Mouse (Mus musculus): Measurements from ENCODE around the gene Stard7. TPM values are rescaled to one million over a fixed set of nuclear protein-coding genes. Genes with fewer than 3 reads are reported as not detected.
"Not testable (repeated sequence)": the region's sequence is repeated elsewhere in the genome, so short reads cannot be mapped to it uniquely, and the experiment has no call there.

Gene Stard7
- polyA plus RNA-seq, 1 experiment from 2014 or later: 94.5 TPM

DNA sequence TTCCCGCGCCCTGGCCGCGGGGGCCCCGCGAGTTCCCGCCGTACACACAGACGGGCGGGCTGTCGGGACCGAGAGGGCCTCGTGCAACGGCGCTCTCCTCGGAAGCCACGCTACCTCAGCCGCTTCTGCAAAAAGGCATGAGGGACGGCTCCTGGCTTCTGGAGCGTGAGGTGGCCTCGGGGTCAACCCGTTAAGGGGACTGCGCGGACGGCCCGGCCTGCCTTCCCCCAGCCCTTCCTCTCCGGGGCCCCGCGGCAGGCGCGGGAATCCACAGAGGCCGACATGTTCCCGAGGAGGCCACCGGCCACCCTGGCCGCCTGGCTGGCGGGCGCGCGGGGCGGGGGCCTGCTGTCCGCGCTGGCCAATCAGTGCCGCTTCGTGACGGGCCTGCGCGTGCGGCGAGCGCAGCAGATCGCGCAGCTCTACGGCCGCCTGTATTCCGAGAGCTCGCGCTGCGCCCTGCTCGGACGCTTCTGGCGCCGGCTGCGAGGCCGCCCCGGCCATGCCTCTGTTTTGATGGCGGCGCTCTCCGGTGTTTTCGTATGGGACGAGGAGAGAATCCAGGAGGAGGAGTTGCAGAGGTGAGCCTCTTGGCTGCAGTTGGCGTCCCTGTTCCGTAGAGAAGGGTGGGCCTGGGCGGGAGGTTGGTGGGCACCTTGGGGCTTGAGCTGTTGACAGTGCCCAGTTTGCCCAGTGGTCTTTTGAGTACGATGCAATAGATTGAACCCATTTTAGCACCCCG is 453 bp downstream of the Stard7 start:
- ATAC-seq (replicated peaks; ENCODE audit: low FRiP score, low TSS enrichment, low read depth): peak; percentile 96
- Histone ChIP-seq H3K9ac (ENCODE audit: low read length) (peak overlapping the region; percentile 91), H3K9me3 (ENCODE audit: control insufficient read depth, low read length) (no peaks in the 10 kb centered on the region), H3K4me1 (replicated peaks; ENCODE audit: control insufficient read depth, insufficient read depth, low read length) (peaks cover 4% of the 10 kb centered on the region), H3K27me3 (replicated peaks; ENCODE audit: control insufficient read depth, insufficient read depth, low read length) (no peaks in the 10 kb centered on the region), H3K4me2 (ENCODE audit: low read length) (peak overlapping the region; percentile 83), H3K4me3 (ENCODE audit: low read depth, low read length) (peak overlapping the region; percentile 71), H3K27ac (ENCODE audit: low read depth) (peak overlapping the region; percentile 93), H3K36me3 (ENCODE audit: control insufficient read depth, insufficient read depth, low read length) (peaks cover 5% of the 10 kb centered on the region)
- peak; percentile 90 for DNase-seq (ENCODE audit: low spot score)
- WGBS: under 1% methylated on average over 72 of the region's 75 CpGs

DNA sequence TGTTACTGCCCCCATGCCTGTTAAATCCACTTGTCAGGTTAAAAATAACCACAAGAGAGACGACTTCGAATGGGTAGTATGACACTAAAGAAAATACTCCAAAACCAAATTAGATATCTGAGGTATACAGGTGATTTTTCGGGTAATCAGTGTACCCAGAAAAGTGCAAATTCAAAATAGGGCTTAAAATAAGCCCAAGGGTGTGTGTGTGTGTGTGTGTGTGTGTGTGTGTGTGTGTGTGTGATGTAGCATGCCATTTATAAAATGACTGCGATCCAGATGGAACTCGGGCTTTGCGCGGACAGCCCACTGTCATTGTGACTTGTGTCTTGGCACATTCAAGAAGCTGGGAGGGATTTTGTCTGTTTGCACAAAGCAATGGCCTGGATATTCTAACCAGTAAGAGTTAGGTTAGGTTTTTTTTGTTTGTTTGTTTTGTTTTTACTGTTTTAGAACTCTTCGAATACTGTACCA is 1.1 kb downstream of the Stard7 start:
- H3K4me1 ChIP-seq (replicated peaks; ENCODE audit: control insufficient read depth, insufficient read depth, low read length): peaks cover 4% of the 10 kb centered on the region
- ATAC-seq (replicated peaks; ENCODE audit: low FRiP score, low TSS enrichment, low read depth): no peak
- peak overlapping the region; percentile 83 for H3K4me2 ChIP-seq (ENCODE audit: low read length)
- H3K4me3 ChIP-seq (ENCODE audit: low read depth, low read length): peak overlapping the region; percentile 71
- H3K27ac ChIP-seq (ENCODE audit: low read depth): peak overlapping the region; percentile 93; the same call in 1 of the 2 replicates
- H3K27me3 ChIP-seq (replicated peaks; ENCODE audit: control insufficient read depth, insufficient read depth, low read length): no peaks in the 10 kb centered on the region
- WGBS: 9% methylated on average over 8 of the region's 8 CpGs
- peaks cover 5% of the 10 kb centered on the region for H3K36me3 ChIP-seq (ENCODE audit: control insufficient read depth, insufficient read depth, low read length)
- no peak for DNase-seq (ENCODE audit: low spot score)
- H3K9ac ChIP-seq (ENCODE audit: low read length): peak overlapping the region; percentile 91
- H3K9me3 ChIP-seq (ENCODE audit: control insufficient read depth, low read length): no peaks in the 10 kb centered on the region

DNA sequence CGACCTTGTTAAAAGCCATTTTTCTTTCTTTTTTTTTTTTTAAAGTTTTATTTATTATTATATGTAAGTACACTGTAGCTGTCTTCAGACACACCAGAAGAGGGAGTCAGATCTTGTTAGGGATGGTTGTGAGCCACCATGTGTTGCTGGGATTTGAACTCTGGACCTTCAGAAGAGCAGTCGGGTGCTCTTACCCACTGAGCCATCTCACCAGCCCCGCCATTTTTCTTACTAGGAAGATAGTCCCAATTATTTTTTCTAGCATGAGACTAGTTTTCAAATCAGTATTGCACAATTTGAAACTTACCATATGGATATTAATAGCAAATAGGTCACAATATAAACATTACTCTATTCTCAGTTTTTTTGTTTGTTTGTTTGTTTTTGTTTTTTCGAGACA is 2.0 kb downstream of the Stard7 start:
- WGBS: 92% methylated on average over 4 of the region's 4 CpGs
- H3K4me1 ChIP-seq (replicated peaks; ENCODE audit: control insufficient read depth, insufficient read depth, low read length); ATAC-seq (replicated peaks; ENCODE audit: low FRiP score, low TSS enrichment, low read depth); H3K27ac ChIP-seq (ENCODE audit: low read depth); H3K36me3 ChIP-seq (ENCODE audit: control insufficient read depth, insufficient read depth, low read length); H3K9ac ChIP-seq (ENCODE audit: low read length); H3K27me3 ChIP-seq (replicated peaks; ENCODE audit: control insufficient read depth, insufficient read depth, low read length); DNase-seq (ENCODE audit: low spot score); H3K9me3 ChIP-seq (ENCODE audit: control insufficient read depth, low read length): not testable (repeated sequence)
- H3K4me3 ChIP-seq (ENCODE audit: low read depth, low read length): peak overlapping the region; percentile 71; the same call in 1 of the 2 replicates
- H3K4me2 ChIP-seq (ENCODE audit: low read length): peak overlapping the region; percentile 83; the same call in 1 of the 2 replicates

DNA sequence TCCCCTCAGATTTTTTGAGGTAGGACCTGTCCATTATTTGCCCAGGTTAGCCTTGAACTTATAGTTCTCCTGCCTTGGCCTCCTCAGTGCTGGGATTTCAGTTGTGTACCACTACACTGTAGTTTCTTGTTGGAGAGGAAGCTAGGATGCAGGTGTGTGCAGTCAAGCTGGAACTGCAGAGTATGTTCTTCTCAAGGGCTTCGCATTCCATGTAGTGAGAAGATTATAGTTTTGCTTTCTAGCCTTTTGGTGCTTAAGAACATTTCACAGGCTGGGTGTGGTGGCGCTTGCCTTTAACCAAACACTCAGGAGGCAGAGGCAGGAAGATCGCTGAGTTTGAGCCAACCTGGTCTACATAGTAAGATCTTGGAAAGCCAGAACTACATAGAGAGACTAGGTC is 2.8 kb downstream of the Stard7 start:
- Histone ChIP-seq H3K36me3 (ENCODE audit: control insufficient read depth, insufficient read depth, low read length) (peaks cover 5% of the 10 kb centered on the region), H3K27ac (ENCODE audit: low read depth) (no peak overlapping the region), H3K27me3 (replicated peaks; ENCODE audit: control insufficient read depth, insufficient read depth, low read length) (no peaks in the 10 kb centered on the region), H3K4me2 (ENCODE audit: low read length) (no peak overlapping the region), H3K4me3 (ENCODE audit: low read depth, low read length) (no peak overlapping the region), H3K9me3 (ENCODE audit: control insufficient read depth, low read length) (no peaks in the 10 kb centered on the region), H3K4me1 (replicated peaks; ENCODE audit: control insufficient read depth, insufficient read depth, low read length) (peaks cover 4% of the 10 kb centered on the region), H3K9ac (ENCODE audit: low read length) (no peak overlapping the region)
- DNase-seq (ENCODE audit: low spot score) (no peak), ATAC-seq (replicated peaks; ENCODE audit: low FRiP score, low TSS enrichment, low read depth) (no peak)
- 98% methylated on average over 3 of the region's 3 CpGs for WGBS

DNA sequence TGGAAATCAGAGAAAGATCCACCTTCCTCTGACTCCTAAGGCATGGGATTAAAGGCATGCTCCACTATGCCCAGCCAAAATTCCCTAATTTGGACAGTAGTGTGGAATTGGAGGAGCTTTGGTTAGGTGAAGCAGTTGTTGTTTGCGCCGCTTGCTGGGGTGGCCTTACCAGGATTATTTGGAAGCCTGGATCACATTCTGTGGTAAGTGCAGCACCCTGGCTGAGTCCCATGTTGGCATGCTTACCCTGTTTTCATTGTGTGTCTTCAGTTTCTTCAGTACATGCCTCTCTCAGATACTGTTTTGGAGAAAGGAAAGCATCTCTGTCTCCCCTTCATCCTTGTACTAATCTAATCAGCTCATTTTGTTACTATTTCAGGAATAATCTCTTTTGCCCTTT is 4.6 kb downstream of the Stard7 start:
- Histone ChIP-seq H3K4me3 (ENCODE audit: low read depth, low read length) (no peak overlapping the region), H3K4me1 (replicated peaks; ENCODE audit: control insufficient read depth, insufficient read depth, low read length) (peaks cover 4% of the 10 kb centered on the region), H3K27ac (ENCODE audit: low read depth) (no peak overlapping the region), H3K9ac (ENCODE audit: low read length) (no peak overlapping the region), H3K9me3 (ENCODE audit: control insufficient read depth, low read length) (no peaks in the 10 kb centered on the region), H3K36me3 (ENCODE audit: control insufficient read depth, insufficient read depth, low read length) (peaks cover 5% of the 10 kb centered on the region), H3K4me2 (ENCODE audit: low read length) (no peak overlapping the region), H3K27me3 (replicated peaks; ENCODE audit: control insufficient read depth, insufficient read depth, low read length) (no peaks in the 10 kb centered on the region)
- 90% methylated on average over 2 of the region's 2 CpGs for WGBS
- ATAC-seq (replicated peaks; ENCODE audit: low FRiP score, low TSS enrichment, low read depth) (no peak), DNase-seq (ENCODE audit: low spot score) (no peak)

DNA sequence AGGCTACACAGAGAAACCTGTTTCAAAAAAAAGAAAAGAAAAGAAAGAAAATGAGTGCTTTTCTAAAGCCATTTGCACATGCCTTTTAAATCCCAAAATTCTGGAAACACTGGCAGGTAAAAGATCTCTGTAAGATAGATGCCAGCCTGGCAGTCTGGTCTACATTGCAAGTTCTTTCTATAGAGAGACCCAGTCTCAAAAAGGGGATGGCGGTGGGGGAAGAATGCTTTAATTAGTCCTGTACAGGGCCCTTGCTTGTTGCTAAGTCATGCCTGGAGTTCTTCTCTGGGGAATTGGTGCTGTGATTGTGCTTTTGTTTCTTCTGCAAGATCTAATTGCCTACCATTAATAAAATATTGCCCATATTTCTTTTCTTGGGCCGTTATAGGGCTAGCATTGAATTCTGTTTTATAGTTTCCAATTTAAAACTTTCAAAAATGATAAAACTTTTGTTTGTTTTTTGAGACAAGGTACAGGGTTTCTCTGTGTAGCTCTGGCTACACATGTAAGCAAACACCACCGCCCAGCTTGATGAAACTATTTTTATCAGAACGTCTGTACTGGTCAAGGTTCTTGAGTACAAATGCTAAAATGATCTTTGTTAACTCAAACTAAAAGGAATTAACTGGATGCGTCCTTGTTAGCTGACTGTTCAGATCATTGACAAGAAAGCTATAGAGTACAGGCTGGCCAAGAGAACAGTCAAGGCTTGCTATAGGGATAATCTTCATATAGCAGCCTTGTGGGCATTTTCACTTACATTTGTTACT is 5.7 kb downstream of the Stard7 start:
- no peaks in the 10 kb centered on the region for H3K27me3 ChIP-seq (replicated peaks; ENCODE audit: control insufficient read depth, insufficient read depth, low read length)

DNA sequence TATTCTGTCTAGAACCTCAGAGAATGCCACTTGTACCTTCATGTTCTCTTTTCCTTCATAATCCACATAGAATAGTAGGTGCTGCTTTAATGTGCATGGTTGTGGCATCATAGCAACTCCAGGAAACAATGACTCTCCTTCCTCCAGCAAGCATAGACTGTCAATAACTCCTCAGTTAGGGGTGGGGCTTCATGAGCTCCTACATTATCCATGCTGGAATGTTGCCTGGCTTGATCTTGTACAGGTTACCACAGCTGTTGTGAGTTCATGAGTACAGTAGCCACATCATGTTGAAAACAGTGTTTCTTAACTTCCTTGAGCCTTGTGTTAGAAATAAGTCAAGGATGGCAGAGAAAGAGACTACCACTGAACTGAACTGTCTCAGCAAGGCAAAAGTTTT is 8.1 kb downstream of the Stard7 start:
- Histone ChIP-seq H3K27ac (ENCODE audit: low read depth) (no peak overlapping the region), H3K4me1 (replicated peaks; ENCODE audit: control insufficient read depth, insufficient read depth, low read length) (no peaks in the 10 kb centered on the region), H3K4me2 (ENCODE audit: low read length) (no peak overlapping the region), H3K4me3 (ENCODE audit: low read depth, low read length) (no peak overlapping the region), H3K27me3 (replicated peaks; ENCODE audit: control insufficient read depth, insufficient read depth, low read length) (no peaks in the 10 kb centered on the region), H3K9me3 (ENCODE audit: control insufficient read depth, low read length) (no peaks in the 10 kb centered on the region), H3K9ac (ENCODE audit: low read length) (no peak overlapping the region), H3K36me3 (ENCODE audit: control insufficient read depth, insufficient read depth, low read length) (no peaks in the 10 kb centered on the region; the same call in 1 of the 2 replicates)
- DNase-seq (ENCODE audit: low spot score): no peak
- ATAC-seq (replicated peaks; ENCODE audit: low FRiP score, low TSS enrichment, low read depth): no peak

More for the DNA sequence above, 5.7 kb downstream of the Stard7 start:
- no peak for DNase-seq (ENCODE audit: low spot score)
- 79% methylated on average over 5 of the region's 5 CpGs for WGBS
- Histone ChIP-seq H3K36me3 (ENCODE audit: control insufficient read depth, insufficient read depth, low read length) (peaks cover 5% of the 10 kb centered on the region), H3K4me1 (replicated peaks; ENCODE audit: control insufficient read depth, insufficient read depth, low read length) (peaks cover 4% of the 10 kb centered on the region), H3K9me3 (ENCODE audit: control insufficient read depth, low read length) (no peaks in the 10 kb centered on the region), H3K4me2 (ENCODE audit: low read length) (no peak overlapping the region), H3K4me3 (ENCODE audit: low read depth, low read length) (no peak overlapping the region), H3K27ac (ENCODE audit: low read depth) (no peak overlapping the region), H3K9ac (ENCODE audit: low read length) (no peak overlapping the region)
- no peak for ATAC-seq (replicated peaks; ENCODE audit: low FRiP score, low TSS enrichment, low read depth)

DNA sequence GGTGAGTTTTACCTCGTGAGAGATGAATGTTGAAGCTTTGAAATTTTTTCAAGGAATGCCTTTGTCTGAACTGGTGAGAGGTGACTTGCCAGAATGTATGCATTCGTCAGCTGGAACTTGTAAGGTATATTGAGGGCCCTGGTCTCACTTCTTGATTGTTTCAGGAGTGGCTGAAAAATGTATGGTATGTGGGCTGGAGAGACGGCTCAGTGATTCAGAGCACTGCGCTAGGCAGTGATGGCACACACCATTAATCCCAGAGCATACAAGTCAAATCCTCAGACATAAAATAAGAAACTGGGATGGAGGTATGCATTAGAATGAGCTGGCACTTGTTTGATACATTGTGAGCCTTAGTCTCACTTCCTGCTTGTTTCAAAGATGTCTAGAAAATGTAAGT is 22.2 kb downstream of the Stard7 start:
- ATAC-seq (replicated peaks; ENCODE audit: low FRiP score, low TSS enrichment, low read depth): no peak
- H3K9me3 ChIP-seq (ENCODE audit: control insufficient read depth, low read length): no peaks in the 10 kb centered on the region
- peaks cover 84% of the 10 kb centered on the region for H3K36me3 ChIP-seq (ENCODE audit: control insufficient read depth, insufficient read depth, low read length)
- no peak for DNase-seq (ENCODE audit: low spot score)
- H3K4me3 ChIP-seq (ENCODE audit: low read depth, low read length): no peak overlapping the region
- no peaks in the 10 kb centered on the region for H3K4me1 ChIP-seq (replicated peaks; ENCODE audit: control insufficient read depth, insufficient read depth, low read length)
- H3K27me3 ChIP-seq (replicated peaks; ENCODE audit: control insufficient read depth, insufficient read depth, low read length): no peaks in the 10 kb centered on the region
- no peak overlapping the region for H3K9ac ChIP-seq (ENCODE audit: low read length)
- no peak overlapping the region for H3K4me2 ChIP-seq (ENCODE audit: low read length)
- 59% methylated on average over 4 of the region's 4 CpGs for WGBS
- H3K27ac ChIP-seq (ENCODE audit: low read depth): no peak overlapping the region
